Mouse (Mus musculus) hindbrain, embryonic 11.5 days (tissue): ENCODE data around the gene Atp2c2. TPM values are rescaled to one million over a fixed set of nuclear protein-coding genes. Genes with fewer than 3 reads are reported as not detected.

Experiments used
- ATAC-seq: fragments of 200-750 bp; cut with Nextera tagmentation; 2 replicates; pipeline ENCODE4 v1.8.0; 2017; ENCODE audit warnings: mild to moderate bottlenecking, moderate TSS enrichment, moderate library complexity; ENCODE audit not compliant: low FRiP score
- DNase-seq: peaks from one replicate; pipeline ENCODE4 v3.0.0-alpha.2; 2015; ENCODE audit warnings: low spot score
- H3K27ac ChIP-seq: fragments of 300-500 bp; sonication (generic); 2 replicates; pipeline ENCODE4 v1.5.1; 2014; ENCODE audit warnings: mild to moderate bottlenecking, low read depth, low read length
- H3K27me3 ChIP-seq: fragments of 300-500 bp; sonication (generic); 2 replicates; pipeline ENCODE4 v1.6.1; 2014; ENCODE audit warnings: mild to moderate bottlenecking, low read length, moderate library complexity, mixed read lengths; ENCODE audit not compliant: control insufficient read depth, insufficient read depth
- H3K36me3 ChIP-seq: fragments of 300-500 bp; sonication (generic); 2 replicates; pipeline ENCODE4 v1.6.1; 2014; ENCODE audit warnings: mild to moderate bottlenecking, low read length, moderate library complexity, mixed read lengths; ENCODE audit not compliant: control insufficient read depth, insufficient read depth
- H3K4me1 ChIP-seq: fragments of 300-500 bp; sonication (generic); replicated peaks from 2 replicates; pipeline ENCODE4 v1.6.1; 2014; ENCODE audit warnings: low read length, mixed read lengths; ENCODE audit not compliant: control insufficient read depth, insufficient read depth
- H3K4me2 ChIP-seq: fragments of 300-500 bp; sonication (generic); replicated peaks from 2 replicates; pipeline ENCODE4 v1.6.1; 2014; ENCODE audit warnings: mild to moderate bottlenecking, low read depth, low read length
- H3K4me3 ChIP-seq: fragments of 300-500 bp; sonication (generic); 2 replicates; pipeline ENCODE4 v1.5.1; 2014; ENCODE audit warnings: low read depth, low read length
- H3K9ac ChIP-seq: fragments of 300-500 bp; sonication (generic); 2 replicates; pipeline ENCODE4 v1.6.1; 2014; ENCODE audit warnings: low read depth, low read length
- H3K9me3 ChIP-seq: fragments of 300-500 bp; sonication (generic); 2 replicates; pipeline ENCODE4 v1.6.1; 2016; ENCODE audit warnings: low read length; ENCODE audit not compliant: control insufficient read depth
- WGBS: fragments of 180-500 bp; shearing (Covaris S2); extraction: QIAGEN DNeasy Blood & Tissue Kit; methylation state at CpG from one replicate; pipeline ENCODE4 v1.1.7; 2014; 5-methylcytosine and 5-hydroxymethylcytosine counted together
- polyA plus RNA-seq: library from polyadenylated mRNA; unstranded; fragments of >200 nt; fragmentation: Nextera tagmentation; extraction: Ambion mirVana; gene quantifications from 2 replicates; pipeline ENCODE4 v1.2.1, GENCODE M21; 2014

Gene Atp2c2
- polyA plus RNA-seq, 1 experiment from 2014 or later: 0.96 TPM

GRCm38 (mm10) chr8:119765311-119765710 is 65.5 kb downstream of the Atp2c2 start:
- H3K36me3 ChIP-seq: no peaks in the 10 kb centered on the region
- no peak overlapping the region for H3K27ac ChIP-seq
- no peak overlapping the region for H3K4me2 ChIP-seq
- H3K9ac ChIP-seq: no peak overlapping the region
- ATAC-seq: no peak
- no peaks in the 10 kb centered on the region for H3K4me1 ChIP-seq
- 83% methylated on average over 10 of the region's 10 CpGs for WGBS
- no peaks in the 10 kb centered on the region for H3K27me3 ChIP-seq
- no peak for DNase-seq
- no peaks in the 10 kb centered on the region for H3K9me3 ChIP-seq
- no peak overlapping the region for H3K4me3 ChIP-seq

DNA sequence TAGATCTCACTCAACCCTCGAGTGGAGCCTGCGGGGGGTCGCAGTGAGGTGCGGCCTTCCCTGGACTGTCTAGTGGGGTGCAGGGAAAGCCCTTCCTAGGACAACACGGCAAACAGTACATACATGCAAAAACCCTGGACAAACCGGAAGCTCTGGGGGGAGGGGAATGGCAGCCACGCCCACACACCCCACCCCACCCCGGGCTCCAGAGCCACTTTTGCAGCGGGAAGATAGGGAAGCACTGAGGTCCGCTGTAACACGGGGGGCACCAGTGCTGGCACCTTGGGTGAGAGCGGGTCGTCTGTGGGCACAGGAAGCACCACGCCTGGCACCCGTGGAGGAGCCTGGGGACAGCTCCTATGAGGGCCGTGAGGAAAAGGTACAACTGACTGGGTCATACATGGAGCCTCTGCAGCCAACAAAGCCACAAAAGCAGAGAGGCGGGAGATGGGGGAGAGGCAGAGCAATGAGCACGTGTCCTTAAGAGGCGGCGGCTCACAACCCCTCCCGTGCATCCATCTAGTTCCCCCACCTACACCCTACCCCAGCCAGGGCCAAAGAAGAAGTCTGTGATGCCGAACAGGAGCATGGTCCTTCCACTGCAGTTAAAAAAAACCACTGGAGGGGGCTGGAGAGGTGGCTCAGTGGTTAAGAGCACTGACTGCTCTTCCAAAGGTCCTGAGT is 66.1 kb downstream of the Atp2c2 start:
- Histone ChIP-seq H3K4me1 (no peaks in the 10 kb centered on the region), H3K9me3 (no peaks in the 10 kb centered on the region), H3K27me3 (no peaks in the 10 kb centered on the region), H3K9ac (no peak overlapping the region), H3K4me2 (no peak overlapping the region), H3K27ac (no peak overlapping the region), H3K36me3 (no peaks in the 10 kb centered on the region), H3K4me3 (no peak overlapping the region)
- WGBS: 89% methylated on average over 22 of the region's 22 CpGs
- DNase-seq: no peak
- no peak for ATAC-seq

- no peak overlapping the region for H3K4me2 ChIP-seq
- no peak overlapping the region for H3K9ac ChIP-seq
- 93% methylated on average over 7 of the region's 7 CpGs for WGBS
- no peak for ATAC-seq
- DNase-seq: no peak
- H3K4me3 ChIP-seq: no peak overlapping the region
- no peaks in the 10 kb centered on the region for H3K9me3 ChIP-seq
- H3K4me1 ChIP-seq: 0 out of 2 replicates have a peak, but pooled peaks cover 4% of the 10 kb centered on the region
- no peaks in the 10 kb centered on the region for H3K27me3 ChIP-seq
- no peaks in the 10 kb centered on the region for H3K36me3 ChIP-seq
- no peak overlapping the region for H3K27ac ChIP-seq
Measured at GRCm38 (mm10) chr8:119776668-119777245, 76.9 kb downstream of the Atp2c2 start.

- WGBS: 22% methylated on average over 7 of the region's 7 CpGs
Measured at GRCm38 (mm10) chr8:119777765-119778164, 78.0 kb downstream of the Atp2c2 start.

DNA sequence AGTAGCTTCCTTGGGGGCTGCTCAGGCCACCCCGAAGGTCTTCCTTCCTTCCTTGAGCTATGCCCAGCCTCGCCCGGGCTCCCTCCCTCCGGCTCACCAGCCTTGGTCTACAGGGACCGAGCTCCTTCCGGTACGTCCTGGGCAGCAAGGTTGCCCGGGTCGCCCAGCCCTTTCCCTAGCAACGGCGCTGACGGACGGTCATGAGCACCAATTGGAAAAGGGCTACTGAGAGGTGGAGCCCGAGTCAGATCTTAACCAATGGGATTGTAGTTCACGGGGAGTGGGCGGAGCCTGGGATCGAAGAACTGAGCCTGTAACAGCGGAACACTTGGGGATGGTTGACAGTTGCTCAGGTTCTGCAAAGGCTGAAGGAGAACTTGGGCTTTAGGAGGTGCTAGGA is 78.5 kb downstream of the Atp2c2 start, which contains the start of gene Tldc1:
TSS of gene Tldc1 (minus strand) at position 154 of the 400 bp plus-strand sequence.
- WGBS: 0% methylated on average over 18 of the region's 18 CpGs
- ATAC-seq: peak; percentile 96

More at GRCm38 (mm10) chr8:119777765-119778164, 78.0 kb downstream of the Atp2c2 start:
- Histone ChIP-seq H3K9ac (peak overlapping the region; percentile 78), H3K27ac (peak overlapping the region; percentile 77; the same call in 1 of the 2 replicates), H3K4me2 (peak overlapping the region; percentile 85), H3K4me3 (peak overlapping the region; percentile 50), H3K27me3 (no peaks in the 10 kb centered on the region), H3K4me1 (0 out of 2 replicates have a peak, but pooled peaks cover 4% of the 10 kb centered on the region), H3K9me3 (no peaks in the 10 kb centered on the region), H3K36me3 (no peaks in the 10 kb centered on the region)
- ATAC-seq: peak; percentile 38
- DNase-seq: no peak

DNA sequence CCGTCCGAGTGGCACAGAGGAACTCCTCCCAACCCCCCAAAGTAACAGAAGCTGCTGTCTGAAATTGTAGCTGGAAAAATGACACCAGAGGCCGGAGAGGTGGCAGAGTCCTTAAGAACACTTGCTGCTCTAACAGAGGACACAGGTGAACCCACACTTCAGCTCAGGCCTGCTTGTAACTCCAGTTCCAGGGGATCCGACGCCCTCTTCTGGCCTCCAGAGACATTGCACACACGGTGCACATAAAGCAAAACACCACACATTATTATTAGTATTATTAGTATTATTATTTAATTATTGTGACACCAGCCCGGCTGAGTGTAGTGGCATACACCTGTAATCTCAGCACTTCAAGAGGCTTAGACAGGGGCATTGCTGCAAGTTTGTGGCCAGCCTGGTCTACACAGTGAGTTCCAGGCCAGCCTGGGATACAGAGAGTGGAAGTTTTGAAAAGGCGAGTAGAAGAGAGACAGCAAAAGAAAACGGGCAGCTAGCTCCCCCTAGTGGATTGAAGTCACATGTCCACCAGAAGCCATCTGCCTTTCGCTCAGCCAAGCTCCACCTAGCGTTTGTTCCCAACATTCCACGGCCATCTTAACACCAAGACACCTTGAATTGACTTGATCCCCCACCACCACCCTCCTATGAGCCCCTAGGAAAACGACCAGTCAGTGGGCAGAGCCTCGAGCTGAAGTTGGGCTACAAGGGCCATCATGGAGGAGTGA is 79.4 kb downstream of the Atp2c2 start:
- Histone ChIP-seq H3K27me3 (no peaks in the 10 kb centered on the region), H3K4me3 (peak overlapping the region; percentile 50; the same call in 1 of the 2 replicates), H3K9ac (no peak overlapping the region), H3K4me2 (peak overlapping the region; percentile 85; the same call in 1 of the 2 replicates), H3K9me3 (no peaks in the 10 kb centered on the region), H3K27ac (peak overlapping the region; percentile 37; the same call in 1 of the 2 replicates), H3K4me1 (0 out of 2 replicates have a peak, but pooled peaks cover 4% of the 10 kb centered on the region), H3K36me3 (no peaks in the 10 kb centered on the region)
- 26% methylated on average over 14 of the region's 14 CpGs for WGBS
- peak; percentile 86 for DNase-seq
- ATAC-seq: no peak

More for the DNA sequence above, 78.5 kb downstream of the Atp2c2 start, which contains the start of gene Tldc1:
- Histone ChIP-seq H3K27me3 (no peaks in the 10 kb centered on the region), H3K27ac (peak within 1 kb of the TSS; percentile 77; the same call in 1 of the 2 replicates), H3K9me3 (no peaks in the 10 kb centered on the region), H3K9ac (peak within 1 kb of the TSS; percentile 78), H3K4me3 (peak within 1 kb of the TSS; percentile 50), H3K4me1 (0 out of 2 replicates have a peak, but pooled peaks cover 4% of the 10 kb centered on the region), H3K4me2 (peak within 1 kb of the TSS; percentile 85), H3K36me3 (no peaks in the 10 kb centered on the region)
- peak; percentile 100 for DNase-seq

GRCm38 (mm10) chr8:119780402-119781049 is 80.7 kb downstream of the Atp2c2 start:
- no peak overlapping the region for H3K27ac ChIP-seq
- H3K36me3 ChIP-seq: no peaks in the 10 kb centered on the region
- no peak overlapping the region for H3K4me3 ChIP-seq
- H3K4me2 ChIP-seq: no peak overlapping the region
- ATAC-seq: no peak
- DNase-seq: no peak
- H3K4me1 ChIP-seq: 0 out of 2 replicates have a peak, but pooled peaks cover 6% of the 10 kb centered on the region
- WGBS: 78% methylated on average over 9 of the region's 9 CpGs
- H3K9me3 ChIP-seq: no peaks in the 10 kb centered on the region
- no peaks in the 10 kb centered on the region; the same call in 1 of the 2 replicates for H3K27me3 ChIP-seq
- no peak overlapping the region for H3K9ac ChIP-seq
